Mouse (Mus musculus) heart, postnatal 0 days (tissue): ENCODE measurements around the gene Wscd1. TPM values are rescaled to one million over a fixed set of nuclear protein-coding genes. Genes with fewer than 3 reads are reported as not detected.
A peak's percentile ranks its signal among the peaks of the same experiment; 100 is the strongest.

Experiments
- ATAC-seq: fragments of 200-750 bp; cut with Nextera tagmentation; 2 replicates; pipeline ENCODE4 v1.8.0; 2017; ENCODE audit warnings: low read depth, moderate number of reproducible peaks, moderate library complexity; ENCODE audit not compliant: insufficient read depth
- DNase-seq: peaks from one replicate; pipeline ENCODE4 v3.0.0-alpha.2; 2016; ENCODE audit warnings: low spot score
- H3K27ac ChIP-seq: fragments of 300-500 bp; sonication (generic); 2 replicates; pipeline ENCODE4 v1.5.1; 2014; ENCODE audit warnings: low read depth, mild to moderate bottlenecking
- H3K27me3 ChIP-seq: fragments of 300-500 bp; sonication (generic); 2 replicates; pipeline ENCODE4 v1.6.1; 2014; ENCODE audit warnings: low read length, mixed read lengths; ENCODE audit not compliant: control insufficient read depth, insufficient read depth
- H3K36me3 ChIP-seq: fragments of 300-500 bp; sonication (generic); replicated peaks from 2 replicates; pipeline ENCODE4 v1.6.1; 2014; ENCODE audit warnings: low read length, mixed read lengths; ENCODE audit not compliant: control insufficient read depth, insufficient read depth
- H3K4me1 ChIP-seq: fragments of 300-500 bp; sonication (generic); 2 replicates; pipeline ENCODE4 v1.6.1; 2014; ENCODE audit warnings: antibody characterized with exemption; ENCODE audit not compliant: control insufficient read depth, insufficient read depth
- H3K4me2 ChIP-seq: fragments of 300-500 bp; sonication (generic); 2 replicates; pipeline ENCODE4 v1.6.1; 2014; ENCODE audit warnings: low read depth, mild to moderate bottlenecking, low read length, moderate library complexity
- H3K4me3 ChIP-seq: fragments of 300-500 bp; sonication (generic); 2 replicates; pipeline ENCODE4 v1.5.1; 2014; ENCODE audit warnings: low read depth, low read length
- H3K9ac ChIP-seq: fragments of 300-500 bp; sonication (generic); replicated peaks from 2 replicates; pipeline ENCODE4 v1.6.1; 2014; ENCODE audit warnings: low read depth, low read length, mixed read lengths
- H3K9me3 ChIP-seq: fragments of 300-500 bp; sonication (generic); replicated peaks from 2 replicates; pipeline ENCODE4 v1.6.1; 2016; ENCODE audit warnings: low read length; ENCODE audit not compliant: control insufficient read depth
- CTCF ChIP-seq: IDR thresholded peaks from 2 replicates; pipeline ENCODE4 v1.5.1; 2016; ENCODE audit warnings: antibody characterized with exemption, control low read depth, low read depth
- EP300 ChIP-seq: IDR thresholded peaks from 2 replicates; pipeline ENCODE4 v1.6.1; 2016; ENCODE audit warnings: antibody characterized with exemption, low read depth
- WGBS: fragments of 180-500 bp; shearing (Covaris S2); extraction: QIAGEN DNeasy Blood & Tissue Kit; methylation state at CpG from one replicate; pipeline ENCODE4 v1.1.7; 2014; 5-methylcytosine and 5-hydroxymethylcytosine counted together
- polyA plus RNA-seq: library from polyadenylated mRNA; unstranded; fragments of >200 nt; fragmentation: Nextera tagmentation; extraction: Ambion mirVana; gene quantifications from 2 replicates; pipeline ENCODE4 v1.2.1, GENCODE M21; 2015
- total RNA-seq: library from RNA; depleted of rRNA; stranded (reverse); fragments of >200 nt; gene quantifications from 2 replicates; pipeline ENCODE4 v1.2.3, GENCODE M21; 2014; ENCODE audit warnings: low replicate concordance; rRNA removed

Gene Wscd1
- total RNA-seq, result 14.1 and 25.0 TPM in 2 replicates
- 4.0 and 4.3 TPM in 2 replicates for polyA plus RNA-seq

- H3K27me3 ChIP-seq, result peaks cover 37% of the 10 kb centered on the region
- DNase-seq, result no peak
- H3K9ac ChIP-seq, result peak within 1 kb of the TSS; percentile 45; the same call in 1 of the 2 replicates
- WGBS, result 15% methylated on average over 5 of the region's 5 CpGs
- H3K9me3 ChIP-seq, result no peaks in the 10 kb centered on the region
- no peaks in the 10 kb centered on the region for H3K4me1 ChIP-seq
- 0 out of 2 replicates have a peak within 1 kb of the TSS, but pooled peaks have one; percentile 69 for H3K27ac ChIP-seq
- H3K4me2 ChIP-seq, result peak within 1 kb of the TSS; percentile 71
- ATAC-seq, result no peak
- TF ChIP-seq CTCF (peak; percentile 38; the same call in 1 of the 2 replicates), EP300 (no peak)
- peak within 1 kb of the TSS; percentile 58 for H3K4me3 ChIP-seq
- no peaks in the 10 kb centered on the region for H3K36me3 ChIP-seq
These were observed at the start of gene Wscd1 for GRCm38 (mm10) chr11:71749671-71750070. Gene Wscd1 (plus strand): TSS chr11:71749920.

GRCm38 (mm10) chr11:71728066-71728465, 21.7 kb upstream of the Wscd1 start:
- H3K27me3 ChIP-seq, result no peaks in the 10 kb centered on the region
- no peaks in the 10 kb centered on the region for H3K9me3 ChIP-seq
- no peaks in the 10 kb centered on the region for H3K4me1 ChIP-seq
- TF ChIP-seq CTCF (no peak), EP300 (no peak)
- H3K36me3 ChIP-seq, result no peaks in the 10 kb centered on the region
- H3K9ac ChIP-seq, result no peak overlapping the region
- no peak overlapping the region for H3K27ac ChIP-seq
- no peak for DNase-seq
- no peak for ATAC-seq
- no peak overlapping the region for H3K4me3 ChIP-seq
- no peak overlapping the region for H3K4me2 ChIP-seq
- 61% methylated on average over 3 of the region's 3 CpGs for WGBS

GRCm38 (mm10) chr11:71729287-71729686, 20.4 kb upstream of the Wscd1 start:
- no peak overlapping the region for H3K4me2 ChIP-seq
- H3K27me3 ChIP-seq, result no peaks in the 10 kb centered on the region
- DNase-seq (no peak), ATAC-seq (no peak)
- no peaks in the 10 kb centered on the region for H3K4me1 ChIP-seq
- no peaks in the 10 kb centered on the region for H3K36me3 ChIP-seq
- H3K4me3 ChIP-seq, result no peak overlapping the region
- no peaks in the 10 kb centered on the region for H3K9me3 ChIP-seq
- H3K27ac ChIP-seq, result no peak overlapping the region
- no peak overlapping the region for H3K9ac ChIP-seq
- WGBS, result 72% methylated on average over 3 of the region's 3 CpGs
- TF ChIP-seq EP300, result no peak
- no peak for TF ChIP-seq CTCF

GRCm38 (mm10) chr11:71733771-71734170, 15.9 kb upstream of the Wscd1 start:
- DNase-seq (no peak), ATAC-seq (no peak)
- no peak overlapping the region for H3K4me2 ChIP-seq
- no peak overlapping the region for H3K27ac ChIP-seq
- no peak overlapping the region for H3K9ac ChIP-seq
- WGBS, result 49% methylated on average over 4 of the region's 4 CpGs
- no peaks in the 10 kb centered on the region for H3K9me3 ChIP-seq
- H3K4me3 ChIP-seq, result no peak overlapping the region
- H3K4me1 ChIP-seq, result no peaks in the 10 kb centered on the region
- no peaks in the 10 kb centered on the region for H3K27me3 ChIP-seq
- no peaks in the 10 kb centered on the region for H3K36me3 ChIP-seq
- no peak for TF ChIP-seq EP300
- no peak for TF ChIP-seq CTCF

- Histone ChIP-seq H3K4me3 (no peak overlapping the region), H3K27me3 (no peaks in the 10 kb centered on the region), H3K36me3 (no peaks in the 10 kb centered on the region), H3K4me2 (no peak overlapping the region), H3K4me1 (no peaks in the 10 kb centered on the region), H3K27ac (no peak overlapping the region), H3K9me3 (no peaks in the 10 kb centered on the region), H3K9ac (no peak overlapping the region)
- WGBS, result 25% methylated on average over 5 of the region's 5 CpGs
- TF ChIP-seq CTCF, result peak; percentile 43
- TF ChIP-seq EP300, result no peak
- ATAC-seq (no peak), DNase-seq (no peak)
These were observed 12.6 kb upstream of the Wscd1 start for GRCm38 (mm10) chr11:71737106-71737505.

GRCm38 (mm10) chr11:71738501-71739045, 11.1 kb upstream of the Wscd1 start:
- 57% methylated on average over 2 of the region's 2 CpGs for WGBS
- no peak for TF ChIP-seq EP300
- TF ChIP-seq CTCF, result no peak

More at GRCm38 (mm10) chr11:71738501-71739045, 11.1 kb upstream of the Wscd1 start:
- Histone ChIP-seq H3K4me3 (no peak overlapping the region), H3K4me2 (no peak overlapping the region), H3K27ac (no peak overlapping the region), H3K36me3 (no peaks in the 10 kb centered on the region), H3K9ac (no peak overlapping the region), H3K27me3 (no peaks in the 10 kb centered on the region), H3K4me1 (no peaks in the 10 kb centered on the region), H3K9me3 (no peaks in the 10 kb centered on the region)
- ATAC-seq (no peak), DNase-seq (no peak)
